Mouse (Mus musculus) mouse trophoblast stem cell (cell line): ENCODE measurements around the gene Gm20503.

ENCODE experiments used
- in situ Hi-C, 2 experiments: fragments of 300-500 bp; cut with MseI, MboI; formaldehyde crosslinking; loops; 2 replicates in 1 of 2; 3 replicates in 1 of 2; pipeline ENCODE4 v1.15.1; 2025

Gene Gm20503

DNA sequence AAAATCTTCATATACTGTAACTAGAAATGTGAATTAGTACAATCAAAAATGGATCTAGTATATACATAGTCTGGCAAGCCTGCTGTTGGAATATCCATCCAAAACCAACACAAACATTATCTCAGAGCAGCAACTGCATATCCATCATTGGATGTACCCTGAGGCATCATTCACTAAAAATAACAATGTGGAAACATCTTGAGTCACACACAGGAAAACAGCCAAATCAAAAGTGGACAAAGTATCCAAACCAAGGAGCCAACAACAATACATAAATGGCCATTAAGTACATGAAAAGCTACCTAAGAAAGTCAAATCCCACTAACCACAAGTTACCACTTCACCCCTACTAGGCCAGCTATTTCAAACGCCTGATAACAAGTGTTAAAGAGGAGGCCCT is 86.4 kb downstream of the Gm20503 start:
- in situ Hi-C loops, result no loop called here
